Mouse (Mus musculus): Measurements from ENCODE around the gene Trim52.

DNA sequence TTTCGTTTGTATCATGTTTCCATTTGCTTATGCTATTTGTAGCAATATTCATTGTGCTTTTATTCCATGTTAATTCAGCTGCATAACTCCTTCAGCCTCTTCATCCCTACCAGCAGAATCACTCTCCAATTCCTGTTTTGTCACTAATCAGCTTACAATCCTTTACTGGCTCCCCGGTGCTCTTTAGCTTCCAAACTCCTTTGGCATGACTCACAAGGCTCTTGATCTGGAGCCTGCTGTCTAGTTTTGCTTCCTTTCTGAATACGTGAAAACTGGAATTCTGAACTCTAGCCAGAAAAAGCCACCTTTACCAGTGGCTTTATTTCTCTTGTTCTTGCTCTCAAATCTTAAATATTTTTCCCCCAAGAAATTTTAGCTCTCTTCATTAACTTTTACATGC is 56.3 kb downstream of the Trim52 start:
- TF ChIP-seq CTCF (IDR thresholded peaks at IDR 0.05; ENCODE audit: control insufficient read depth, insufficient read depth, low read length) (no peak), POLR2A (IDR thresholded peaks at IDR 0.05; ENCODE audit: borderline replicate concordance, control insufficient read depth, low read depth, low read length) (no peak)
